Mouse (Mus musculus) thymus, adult 2 months (tissue): ENCODE data around the gene Wfikkn2. TPM values are rescaled to one million over a fixed set of nuclear protein-coding genes. Genes with fewer than 3 reads are reported as not detected.

ENCODE experiments used
- DNase-seq: peaks from one replicate; pipeline ENCODE4 v3.0.0; 2021
- H3K27ac ChIP-seq: fragments of 200-500 bp; 2 replicates; pipeline ENCODE4 v1.5.1; 2012; ENCODE audit warnings: low read length, control low read depth; ENCODE audit not compliant: control insufficient read depth, insufficient read depth
- H3K27me3 ChIP-seq: fragments of 200-500 bp; 2 replicates; pipeline ENCODE4 v1.6.1; 2012; ENCODE audit warnings: mild to moderate bottlenecking, low read length, moderate library complexity, mixed read lengths; ENCODE audit not compliant: control insufficient read depth, insufficient read depth
- H3K36me3 ChIP-seq: fragments of 200-500 bp; 2 replicates; pipeline ENCODE4 v1.6.1; 2012; ENCODE audit warnings: mild to moderate bottlenecking, low read length, moderate library complexity; ENCODE audit not compliant: control insufficient read depth, insufficient read depth
- H3K4me1 ChIP-seq: fragments of 200-500 bp; replicated peaks from 2 replicates; pipeline ENCODE4 v1.6.1; 2012; ENCODE audit warnings: low read length; ENCODE audit not compliant: control insufficient read depth, insufficient read depth
- H3K4me3 ChIP-seq: fragments of 200-500 bp; 2 replicates; pipeline ENCODE4 v1.5.1; 2012; ENCODE audit warnings: mild to moderate bottlenecking, low read length, control low read depth, moderate library complexity; ENCODE audit not compliant: control insufficient read depth, insufficient read depth
- CTCF ChIP-seq: fragments of 200-500 bp; IDR thresholded peaks from 2 replicates; pipeline ENCODE4 v1.5.1; 2012; ENCODE audit warnings: mild to moderate bottlenecking, control low read depth, low read length, moderate library complexity, borderline replicate concordance; ENCODE audit not compliant: control insufficient read depth, poor library complexity, insufficient read depth; ENCODE audit errors: extremely low read depth
- POLR2A ChIP-seq: fragments of 200-500 bp; IDR thresholded peaks from 2 replicates; pipeline ENCODE4 v1.6.1; 2012; ENCODE audit warnings: mild to moderate bottlenecking, low read length, control low read depth, moderate library complexity; ENCODE audit not compliant: control insufficient read depth, poor library complexity, insufficient read depth; ENCODE audit errors: extremely low read depth
- WGBS: fragments of 180-500 bp; shearing (Covaris S2); methylation state at CpG from one replicate; pipeline ENCODE4 v1.1.7; 2018; 5-methylcytosine and 5-hydroxymethylcytosine counted together
- polyA plus RNA-seq: library from polyadenylated mRNA; depleted of rRNA; stranded (reverse); fragments of >200 nt; gene quantifications from 2 replicates; pipeline ENCODE4 v1.2.3, GENCODE M21; 2012

Wfikkn2 gene
- polyA plus RNA-seq, 1 experiment, result 34.4 TPM

- Histone ChIP-seq H3K27ac (no peak overlapping the region), H3K4me1 (peaks cover 8% of the 10 kb centered on the region; the same call in 1 of the 2 replicates), H3K4me3 (no peak overlapping the region), H3K36me3 (no peaks in the 10 kb centered on the region), H3K27me3 (no peaks in the 10 kb centered on the region)
- no peak for TF ChIP-seq CTCF
- no peak for TF ChIP-seq POLR2A
- DNase-seq, result no peak
- WGBS, result 65% methylated on average over 6 of the region's 6 CpGs
Observed at GRCm38 (mm10) chr11:94261585-94262370, 16.0 kb upstream of the Wfikkn2 start.

- peaks cover 3% of the 10 kb centered on the region; the same call in 1 of the 2 replicates for H3K4me1 ChIP-seq
- DNase-seq, result no peak
- 5% methylated on average over 4 of the region's 4 CpGs for WGBS
- TF ChIP-seq POLR2A (no peak), CTCF (no peak)
- H3K27ac ChIP-seq, result no peak overlapping the region
- no peaks in the 10 kb centered on the region for H3K36me3 ChIP-seq
- no peaks in the 10 kb centered on the region for H3K27me3 ChIP-seq
- no peak overlapping the region for H3K4me3 ChIP-seq
Observed at GRCm38 (mm10) chr11:94259814-94260213, 14.0 kb upstream of the Wfikkn2 start.

GRCm38 (mm10) chr11:94257987-94258386 lies 12.2 kb upstream of the Wfikkn2 start:
- H3K27me3 ChIP-seq, result no peaks in the 10 kb centered on the region
- H3K27ac ChIP-seq, result no peak overlapping the region
- no peaks in the 10 kb centered on the region for H3K36me3 ChIP-seq
- no peak for TF ChIP-seq CTCF
- TF ChIP-seq POLR2A, result no peak
- WGBS, result 96% methylated on average over 14 of the region's 14 CpGs
- H3K4me1 ChIP-seq, result peaks cover 9% of the 10 kb centered on the region
- no peak for DNase-seq
- no peak overlapping the region for H3K4me3 ChIP-seq

- peaks cover 14% of the 10 kb centered on the region for H3K4me1 ChIP-seq
- H3K36me3 ChIP-seq, result no peaks in the 10 kb centered on the region
- no peaks in the 10 kb centered on the region for H3K27me3 ChIP-seq
- H3K27ac ChIP-seq, result no peak overlapping the region
- TF ChIP-seq POLR2A, result no peak
- no peak for TF ChIP-seq CTCF
- 97% methylated on average over 5 of the region's 5 CpGs for WGBS
- no peak overlapping the region for H3K4me3 ChIP-seq
- DNase-seq, result no peak
Observed at GRCm38 (mm10) chr11:94255733-94256132, 9.9 kb upstream of the Wfikkn2 start.

- Histone ChIP-seq H3K36me3 (no peaks in the 10 kb centered on the region), H3K27ac (no peak overlapping the region), H3K4me1 (peaks cover 10% of the 10 kb centered on the region), H3K27me3 (no peaks in the 10 kb centered on the region), H3K4me3 (no peak overlapping the region)
- DNase-seq, result no peak
- WGBS, result 41% methylated on average over 10 of the region's 10 CpGs
- TF ChIP-seq CTCF (no peak), POLR2A (no peak)
Observed at GRCm38 (mm10) chr11:94253691-94254090, 7.9 kb upstream of the Wfikkn2 start.

- peaks cover 10% of the 10 kb centered on the region for H3K4me1 ChIP-seq
- TF ChIP-seq CTCF (no peak), POLR2A (no peak)
- no peak overlapping the region for H3K4me3 ChIP-seq
- no peaks in the 10 kb centered on the region for H3K27me3 ChIP-seq
- WGBS, result 15% methylated on average over 9 of the region's 9 CpGs
- no peaks in the 10 kb centered on the region for H3K36me3 ChIP-seq
- no peak overlapping the region for H3K27ac ChIP-seq
- DNase-seq, result no peak
Observed at GRCm38 (mm10) chr11:94253156-94253555, 7.4 kb upstream of the Wfikkn2 start.
